11 mouse cellular contexts compared by ENCODE assay signal in the genomic region with DNA sequence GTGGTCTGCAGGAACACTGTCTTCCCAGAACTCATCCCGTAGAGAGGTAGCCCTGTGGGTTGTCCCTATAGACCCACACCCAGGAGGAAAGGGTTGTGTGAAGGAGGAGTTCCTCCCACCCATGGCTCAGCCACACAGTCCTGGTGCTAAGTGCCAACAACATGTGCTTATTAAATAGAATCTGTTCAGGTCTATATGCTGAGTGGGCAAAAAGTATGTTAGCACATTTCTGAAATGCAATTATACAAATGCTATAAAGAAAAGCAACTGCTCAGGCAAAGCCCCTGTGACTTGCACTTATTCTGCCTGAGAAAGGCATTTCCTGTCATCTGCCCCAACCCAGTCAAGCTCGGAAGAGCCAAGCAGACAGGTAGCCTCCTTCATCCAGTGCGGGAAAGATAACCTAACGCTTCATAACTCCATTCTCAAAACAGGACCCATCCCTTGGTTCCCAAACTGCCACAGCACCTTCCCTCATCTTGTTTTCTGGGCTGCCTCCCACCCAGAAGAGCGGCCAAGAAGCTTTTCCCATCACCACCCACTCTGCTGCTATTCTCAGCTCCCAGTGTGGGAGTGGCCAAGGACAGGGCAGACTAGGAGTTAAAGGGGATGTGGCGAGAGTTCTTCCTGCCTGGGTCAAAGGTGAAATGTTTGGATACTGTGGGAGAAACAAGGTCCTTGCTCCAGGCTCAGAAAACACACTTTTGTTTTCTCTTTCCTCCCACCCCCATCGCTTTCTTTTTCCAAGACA. TPM values are rescaled to one million over a fixed set of nuclear protein-coding genes. Genes with fewer than 3 reads are reported as not detected.
DNase-seq lines count a peak whose midpoint lies in the region; ATAC-seq lines count a peak whose summit lies in the region.
"Had no signal": no experiment of that assay in that cellular context is flagged by ENCODE, and none has a peak within 500 bp of the region (broad histone marks: within the 10 kb centered on the region; RNA-seq: fewer than 3 reads in every experiment).

No protein-coding gene starts in this region.

- DNase-seq in heart, adult 11 months, result peak; percentile 95
- DNase-seq in heart, adult 8-10 months (ENCODE audit: low spot score), result no peak
- no peak for DNase-seq in lung, postnatal 14 days
- no peak for DNase-seq in embryonic facial prominence, embryonic 10.5 days (ENCODE audit: low spot score)
- DNase-seq in liver, embryonic 11.5 days (ENCODE audit: low spot score), result no peak
- no peak for DNase-seq in right cerebral cortex, adult 18-20 months
- DNase-seq: cerebellum, postnatal 36 days had no signal

- no peaks in the 10 kb centered on the region for H3K27me3 ChIP-seq in lung, embryonic 15.5 days
- no peaks in the 10 kb centered on the region for H3K27me3 ChIP-seq in embryonic facial prominence, embryonic 10.5 days (replicated peaks; ENCODE audit: low read depth, poor library complexity, severe bottlenecking)
- H3K27me3 ChIP-seq in liver, embryonic 11.5 days (replicated peaks; ENCODE audit: control insufficient read depth, insufficient read depth, low read length), result no peaks in the 10 kb centered on the region
- no peaks in the 10 kb centered on the region for H3K27me3 ChIP-seq in midbrain, embryonic 13.5 days

- no peaks in the 10 kb centered on the region for H3K9me3 ChIP-seq in lung, embryonic 15.5 days
- H3K9me3 ChIP-seq in embryonic facial prominence, embryonic 10.5 days, result no peaks in the 10 kb centered on the region
- no peaks in the 10 kb centered on the region for H3K9me3 ChIP-seq in liver, embryonic 11.5 days (ENCODE audit: control insufficient read depth, low read length)
- H3K9me3 ChIP-seq in midbrain, embryonic 13.5 days, result no peaks in the 10 kb centered on the region

- 0 out of 2 replicates have a peak overlapping the region, but pooled peaks have one; percentile 19 for H3K27ac ChIP-seq in lung, embryonic 15.5 days
- H3K27ac ChIP-seq in embryonic facial prominence, embryonic 10.5 days (replicated peaks), result 0 out of 2 replicates have a peak overlapping the region, but pooled peaks have one; percentile 40
- H3K27ac ChIP-seq in liver, embryonic 11.5 days (ENCODE audit: low read depth, low read length), result peak overlapping the region; percentile 97
- no peak overlapping the region for H3K27ac ChIP-seq in midbrain, embryonic 13.5 days

- H3K4me1 ChIP-seq in lung, embryonic 15.5 days, result no peaks in the 10 kb centered on the region
- H3K4me1 ChIP-seq in embryonic facial prominence, embryonic 10.5 days, result peaks cover 14% of the 10 kb centered on the region
- H3K4me1 ChIP-seq in liver, embryonic 11.5 days (replicated peaks; ENCODE audit: control insufficient read depth, insufficient read depth, low read length), result peaks cover 42% of the 10 kb centered on the region
- H3K4me1 ChIP-seq in midbrain, embryonic 13.5 days (replicated peaks), result no peaks in the 10 kb centered on the region

- H3K4me3 ChIP-seq in lung, embryonic 15.5 days, result no peak overlapping the region
- H3K4me3 ChIP-seq in embryonic facial prominence, embryonic 10.5 days, result no peak overlapping the region
- no peak overlapping the region for H3K4me3 ChIP-seq in liver, embryonic 11.5 days (ENCODE audit: low read depth, low read length)
- H3K4me3 ChIP-seq in midbrain, embryonic 13.5 days (replicated peaks), result no peak overlapping the region

- peaks cover 39% of the 10 kb centered on the region for H3K36me3 ChIP-seq in lung, embryonic 15.5 days
- H3K36me3 ChIP-seq in embryonic facial prominence, embryonic 10.5 days (replicated peaks), result peaks cover 96% of the 10 kb centered on the region
- H3K36me3 ChIP-seq in liver, embryonic 11.5 days (ENCODE audit: control insufficient read depth, insufficient read depth, low read length), result peaks cover 3% of the 10 kb centered on the region
- H3K36me3 ChIP-seq in midbrain, embryonic 13.5 days, result peaks cover 64% of the 10 kb centered on the region

- H3K9ac ChIP-seq in lung, embryonic 15.5 days, result no peak overlapping the region
- peak overlapping the region; percentile 15; the same call in 1 of the 2 replicates for H3K9ac ChIP-seq in liver, embryonic 11.5 days (ENCODE audit: low read depth, low read length)
- H3K9ac ChIP-seq in midbrain, embryonic 13.5 days (replicated peaks), result no peak overlapping the region

- 68% methylated on average over 7 of the region's 7 CpGs for WGBS in lung, embryonic 15.5 days
- WGBS in embryonic facial prominence, embryonic 10.5 days, result 54% methylated on average over 7 of the region's 7 CpGs
- 69% methylated on average over 7 of the region's 7 CpGs for WGBS in liver, embryonic 11.5 days
- WGBS in midbrain, embryonic 13.5 days, result 81% methylated on average over 7 of the region's 7 CpGs

- no peak overlapping the region for H3K4me2 ChIP-seq in lung, embryonic 15.5 days
- no peak overlapping the region for H3K4me2 ChIP-seq in liver, embryonic 11.5 days
- no peak overlapping the region for H3K4me2 ChIP-seq in midbrain, embryonic 13.5 days (replicated peaks)

- peak; percentile 23; the same call in 1 of the 2 replicates for ATAC-seq in lung, embryonic 15.5 days (ENCODE audit: borderline replicate concordance, extremely low read depth, low FRiP score, low TSS enrichment)
- no peak for ATAC-seq in liver, embryonic 11.5 days (replicated peaks; ENCODE audit: low FRiP score)
- ATAC-seq in midbrain, embryonic 13.5 days, result no peak

RNA-seq across cellular contexts. Expression of a gene that starts 17.1 kb away (rescaled TPM):
- total RNA-seq in heart, adult 8-10 months (2022), result 1 to 10 TPM; 5.5 to 7.7 (median 6.2) TPM
- 37.7 and 37.8 TPM in 2 replicates for polyA plus RNA-seq in lung, embryonic 15.5 days (2015; fragmentation: Nextera tagmentation; extraction: Ambion mirVana)
- polyA plus RNA-seq in embryonic facial prominence, embryonic 10.5 days (2016; fragmentation: Nextera tagmentation; extraction: Ambion mirVana), result 31.3 and 33.2 TPM in 2 replicates
- 29.6 and 30.8 TPM in 2 replicates for polyA plus RNA-seq in liver, embryonic 11.5 days (2014; fragmentation: Nextera tagmentation; extraction: Ambion mirVana)
- polyA plus RNA-seq in midbrain, embryonic 13.5 days (2015; fragmentation: Nextera tagmentation; extraction: Ambion mirVana), result 34.1 and 35.2 TPM in 2 replicates

RNA-seq across cellular contexts. Expression of a gene that starts 21.3 kb away (rescaled TPM):
- total RNA-seq in heart, adult 8-10 months (2022), result 10 to 100 TPM; 20.4 to 26.8 (median 23.0) TPM
- polyA plus RNA-seq in lung, embryonic 15.5 days (2015; fragmentation: Nextera tagmentation; extraction: Ambion mirVana), result 62.5 and 67.4 TPM in 2 replicates
- 32.2 and 33.1 TPM in 2 replicates for polyA plus RNA-seq in embryonic facial prominence, embryonic 10.5 days (2016; fragmentation: Nextera tagmentation; extraction: Ambion mirVana)
- 16.9 and 19.1 TPM in 2 replicates for polyA plus RNA-seq in liver, embryonic 11.5 days (2014; fragmentation: Nextera tagmentation; extraction: Ambion mirVana)
- polyA plus RNA-seq in midbrain, embryonic 13.5 days (2015; fragmentation: Nextera tagmentation; extraction: Ambion mirVana), result 13.6 and 14.8 TPM in 2 replicates

RNA-seq across cellular contexts. Expression of a gene that starts 24.1 kb away (rescaled TPM):
- 10 to 100 TPM; 27.3 to 29.9 (median 28.3) TPM for total RNA-seq in heart, adult 8-10 months (2022)
- polyA plus RNA-seq in lung, embryonic 15.5 days (2015; fragmentation: Nextera tagmentation; extraction: Ambion mirVana), result 41.6 and 46.9 TPM in 2 replicates
- 45.9 and 47.8 TPM in 2 replicates for polyA plus RNA-seq in embryonic facial prominence, embryonic 10.5 days (2016; fragmentation: Nextera tagmentation; extraction: Ambion mirVana)
- 31.0 and 38.1 TPM in 2 replicates for polyA plus RNA-seq in liver, embryonic 11.5 days (2014; fragmentation: Nextera tagmentation; extraction: Ambion mirVana)
- 46.5 and 47.2 TPM in 2 replicates for polyA plus RNA-seq in midbrain, embryonic 13.5 days (2015; fragmentation: Nextera tagmentation; extraction: Ambion mirVana)

RNA-seq across cellular contexts. Expression of a gene that starts 32.8 kb away (rescaled TPM):
- not detected for total RNA-seq in heart, adult 8-10 months (2022)
- polyA plus RNA-seq in lung, embryonic 15.5 days (2015; fragmentation: Nextera tagmentation; extraction: Ambion mirVana), result 160 and 236 TPM in 2 replicates
- polyA plus RNA-seq in embryonic facial prominence, embryonic 10.5 days (2016; fragmentation: Nextera tagmentation; extraction: Ambion mirVana), result 2,457 and 2,745 TPM in 2 replicates
- 4,144 and 4,673 TPM in 2 replicates for polyA plus RNA-seq in liver, embryonic 11.5 days (2014; fragmentation: Nextera tagmentation; extraction: Ambion mirVana)
- polyA plus RNA-seq in midbrain, embryonic 13.5 days (2015; fragmentation: Nextera tagmentation; extraction: Ambion mirVana), result 354 and 365 TPM in 2 replicates
- total RNA-seq: megakaryocyte progenitor cell, adult 5-6 weeks had no signal
- polyA plus RNA-seq: large intestine, adult 2 months had no signal

RNA-seq across cellular contexts. Expression of a gene that starts 38.2 kb away (rescaled TPM):
- total RNA-seq in heart, adult 8-10 months (2022), result 10 to 100 TPM in 3 of 4 experiments, 1 to 10 TPM in 1; 9.7 to 14.0 (median 11.8) TPM
- 50.8 and 56.7 TPM in 2 replicates for polyA plus RNA-seq in lung, embryonic 15.5 days (2015; fragmentation: Nextera tagmentation; extraction: Ambion mirVana)
- 102 and 106 TPM in 2 replicates for polyA plus RNA-seq in embryonic facial prominence, embryonic 10.5 days (2016; fragmentation: Nextera tagmentation; extraction: Ambion mirVana)
- polyA plus RNA-seq in liver, embryonic 11.5 days (2014; fragmentation: Nextera tagmentation; extraction: Ambion mirVana), result 96.7 and 114 TPM in 2 replicates
- 46.5 and 46.6 TPM in 2 replicates for polyA plus RNA-seq in midbrain, embryonic 13.5 days (2015; fragmentation: Nextera tagmentation; extraction: Ambion mirVana)
